Mouse (Mus musculus): ENCODE data around the gene S100a16.

Gene S100a16

GRCm38 (mm10) chr3:90537141-90537904 lies at the start of gene S100a16:
TSS of gene S100a16 (plus strand) at chr3:90537254.
- peak; percentile 65 for DNase-seq (ENCODE audit: low spot score)

DNA sequence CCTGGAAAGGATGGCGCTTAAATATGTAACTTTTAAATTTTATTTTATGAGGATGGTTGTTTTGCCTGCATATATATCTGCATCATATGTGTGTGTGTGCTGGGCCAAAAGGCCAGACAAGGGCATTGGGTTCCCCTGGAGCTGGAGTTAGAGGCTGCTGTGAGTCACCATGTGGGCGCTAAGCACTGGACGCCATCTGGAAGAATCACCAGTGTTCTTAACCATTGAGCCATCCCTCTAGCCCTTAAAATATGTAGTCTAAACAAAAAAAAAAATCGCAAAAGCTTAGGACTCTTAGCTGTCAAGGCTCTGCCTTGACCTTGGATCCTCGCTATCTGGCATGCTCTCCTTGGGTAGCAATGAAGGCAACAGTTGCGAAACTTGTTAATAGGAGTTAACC lies 48.5 kb upstream of the S100a16 start:
- no peak for DNase-seq (ENCODE audit: low spot score)

DNA sequence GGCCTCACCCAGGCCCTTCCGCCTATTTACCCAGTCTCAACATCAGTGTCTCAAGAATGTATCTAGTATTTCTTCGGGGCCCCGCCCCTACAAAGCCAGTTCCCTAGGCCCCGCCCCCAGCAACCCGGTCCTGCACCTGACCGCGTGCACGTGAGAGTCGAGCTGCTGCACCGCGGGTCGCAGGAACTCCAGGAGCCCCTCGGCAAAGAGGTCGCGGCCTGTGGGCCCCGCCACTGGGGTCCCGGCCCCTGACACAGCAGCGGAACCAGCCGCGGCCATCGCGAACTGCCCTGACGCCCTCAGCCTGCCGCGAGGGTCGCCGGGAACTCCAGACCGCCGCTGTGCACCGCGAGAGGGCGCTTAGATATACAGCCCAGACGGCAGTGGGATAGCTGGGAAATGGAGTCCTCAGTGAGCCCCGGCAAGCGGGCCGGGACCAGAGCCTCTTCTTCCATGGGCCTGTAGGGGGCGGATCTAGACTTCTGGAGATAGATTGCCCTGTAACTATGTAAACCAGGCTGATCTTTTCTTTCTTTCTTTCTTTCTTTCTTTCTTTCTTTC lies 46.3 kb upstream of the S100a16 start, which contains the start of gene Snapin:
Snapin (minus strand) TSS at position 338 of the 561 bp plus-strand sequence.
- peak; percentile 94 for DNase-seq (ENCODE audit: low spot score)

DNA sequence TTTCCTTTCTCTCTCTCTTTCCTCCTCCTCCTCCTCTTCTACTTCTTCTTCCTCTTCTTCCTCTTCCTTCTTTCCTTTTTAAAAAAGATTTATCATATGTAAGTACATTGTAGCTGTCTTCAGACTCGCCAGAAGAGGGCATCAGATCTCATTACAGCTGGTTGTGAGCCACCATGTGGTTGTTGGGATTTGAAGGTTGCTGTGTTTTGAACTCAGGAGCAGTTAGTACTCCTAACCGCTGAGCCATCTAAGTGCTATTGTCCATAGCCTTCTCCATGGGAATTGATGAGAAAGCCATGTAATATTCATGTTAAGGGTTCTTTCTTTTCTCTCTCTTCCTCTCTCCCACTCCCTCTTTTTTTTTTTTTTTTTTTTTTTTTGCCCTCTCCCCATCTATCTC lies 45.7 kb upstream of the S100a16 start:
- no peak for DNase-seq (ENCODE audit: low spot score)

GRCm38 (mm10) chr3:90493831-90494540 lies 43.1 kb upstream of the S100a16 start:
- no peak for DNase-seq (ENCODE audit: low spot score)

DNA sequence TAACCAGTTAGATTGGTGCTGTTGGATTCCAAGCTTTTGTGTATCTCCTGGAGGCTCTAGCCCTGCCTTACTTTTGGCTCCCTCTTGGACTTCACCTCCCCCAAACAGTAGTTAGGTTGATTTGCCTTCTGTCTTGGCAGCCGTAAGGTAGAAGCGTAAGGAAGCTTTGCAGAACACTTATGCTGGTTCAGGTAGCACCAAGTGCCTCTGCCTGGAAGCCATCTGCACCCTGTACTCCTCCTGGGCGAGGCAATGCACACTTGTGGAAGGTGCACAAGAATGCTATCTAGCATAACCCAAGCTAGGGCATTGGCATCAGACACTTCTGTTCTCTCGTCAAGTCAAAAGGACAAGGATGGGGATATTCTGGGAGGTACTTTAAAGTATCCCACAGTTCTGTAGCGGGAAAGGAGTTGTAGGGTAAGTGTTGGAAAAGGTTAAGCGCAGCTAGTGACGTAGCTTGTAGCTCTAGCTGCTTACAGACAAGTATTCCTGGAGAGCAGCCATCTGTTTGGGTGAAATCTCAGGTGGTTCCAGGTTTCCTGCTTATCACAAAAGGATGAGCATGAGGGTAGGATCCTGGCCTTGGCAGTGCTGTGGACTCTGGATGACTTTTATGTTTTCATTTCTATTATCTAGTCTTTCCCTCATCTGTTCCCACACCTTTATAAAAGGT lies 41.1 kb upstream of the S100a16 start:
- DNase-seq (ENCODE audit: low spot score) = no peak

- no peak for DNase-seq (ENCODE audit: low spot score)
These were observed 39.5 kb upstream of the S100a16 start for GRCm38 (mm10) chr3:90497597-90497996.

DNA sequence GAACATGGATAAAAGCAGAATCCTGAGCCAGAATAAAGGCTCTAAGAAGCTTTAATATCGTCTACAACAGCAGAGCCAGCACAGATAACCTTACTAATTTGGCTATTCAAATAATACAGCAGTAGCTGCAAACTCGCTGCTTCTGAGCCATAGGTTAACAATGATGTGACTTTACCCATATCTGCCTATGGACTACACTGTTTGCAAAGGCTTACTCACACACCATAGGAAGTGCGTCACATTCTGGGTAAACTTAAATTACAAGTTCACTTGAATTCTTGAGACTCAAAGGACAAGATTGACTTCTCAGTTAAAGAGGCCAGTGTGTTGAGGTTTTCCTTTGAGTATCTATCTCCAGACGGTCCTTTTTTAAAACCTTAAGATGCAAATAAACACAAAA lies 33.6 kb upstream of the S100a16 start:
- no peak for DNase-seq (ENCODE audit: low spot score)

GRCm38 (mm10) chr3:90505216-90505615 lies 31.8 kb upstream of the S100a16 start:
- no peak for DNase-seq (ENCODE audit: low spot score)

DNA sequence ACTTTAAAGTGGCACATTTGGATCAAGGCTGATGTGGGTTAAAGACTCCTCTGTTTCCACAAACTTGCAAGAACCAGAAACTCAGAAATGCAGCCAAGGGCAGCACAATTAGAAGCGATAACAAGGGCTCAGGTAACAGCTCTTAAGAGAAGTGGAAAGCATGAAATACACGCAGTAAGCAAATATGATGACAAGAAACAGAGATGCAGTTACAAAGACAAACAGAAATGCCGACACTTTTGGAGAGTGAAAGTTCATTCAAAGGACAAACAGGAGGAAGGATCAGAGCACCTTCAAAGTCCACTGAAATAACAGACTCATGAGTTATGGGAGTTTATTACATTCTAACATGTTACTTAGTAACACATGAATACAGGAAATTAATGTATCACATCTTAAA lies 30.7 kb upstream of the S100a16 start:
- no peak for DNase-seq (ENCODE audit: low spot score)

DNA sequence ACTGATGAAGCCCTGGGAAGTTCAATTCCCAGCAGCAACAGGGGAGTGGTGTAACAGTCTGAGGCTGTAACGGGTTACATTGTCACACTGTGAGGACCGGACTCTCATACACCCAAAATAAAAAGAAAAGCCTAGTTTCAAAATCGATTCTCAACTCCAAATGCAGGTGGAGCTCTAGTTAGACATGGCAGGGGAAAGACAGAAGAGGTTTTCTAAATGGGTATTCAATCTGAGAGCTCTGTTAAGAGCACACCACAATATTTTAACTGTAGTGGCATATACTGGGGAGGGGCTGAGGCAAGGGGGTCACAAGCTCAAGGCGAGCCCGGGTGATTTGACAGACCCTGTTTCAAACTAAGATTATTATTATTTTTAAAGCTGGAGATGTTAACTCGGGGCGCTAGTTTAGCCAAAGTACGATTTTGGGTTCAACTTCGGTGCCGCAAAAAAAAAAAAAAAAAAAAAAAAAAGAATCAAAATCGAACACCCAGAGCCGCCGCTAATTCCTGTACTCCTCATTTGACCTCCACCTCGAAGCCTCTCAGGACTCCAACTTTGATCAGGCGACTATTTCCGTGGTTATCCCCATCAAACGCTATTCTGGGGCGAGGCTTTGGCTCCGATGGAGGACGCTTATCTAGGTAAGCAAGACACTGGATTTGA lies 28.6 kb upstream of the S100a16 start:
- no peak for DNase-seq (ENCODE audit: low spot score)

DNA sequence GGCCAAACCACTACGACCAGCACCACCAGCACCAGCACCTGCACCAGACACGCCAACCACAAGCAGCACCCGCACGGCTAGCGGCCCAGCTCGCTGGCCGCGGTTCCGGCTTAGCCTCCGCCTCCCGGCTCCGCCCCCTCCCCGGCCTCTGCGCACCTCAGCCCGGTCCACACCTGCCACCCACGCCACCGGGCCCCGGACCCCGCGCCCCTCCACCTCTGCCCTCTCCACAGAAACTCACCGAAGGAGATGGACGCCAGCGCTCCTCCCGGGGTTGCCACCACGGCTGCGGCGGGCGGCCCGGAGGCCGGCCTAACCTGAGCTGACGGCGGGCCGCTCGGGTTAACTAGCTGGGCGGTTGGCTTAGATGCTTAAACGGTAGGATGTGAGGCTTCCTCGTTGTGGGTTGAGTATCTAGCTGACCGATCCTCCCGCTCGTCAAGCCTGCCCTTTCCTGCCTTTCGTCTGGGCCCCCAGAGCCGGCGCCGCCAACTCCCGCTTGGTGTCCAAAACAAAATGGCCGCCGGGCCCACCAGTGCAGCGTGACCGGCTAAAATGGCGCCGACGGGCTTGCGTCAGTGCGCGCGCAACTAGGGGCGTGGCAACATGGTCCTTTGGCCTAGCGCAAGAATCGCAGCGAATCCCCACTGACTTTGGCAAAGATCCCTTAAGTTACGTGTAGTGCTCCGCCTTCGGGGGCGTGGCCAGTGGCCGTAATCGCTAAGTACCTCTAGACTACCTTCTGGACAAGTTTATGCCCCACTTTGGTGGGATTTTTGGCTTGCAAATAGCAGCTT lies 27.9 kb upstream of the S100a16 start, which contains the start of gene Chtop:
Chtop (minus strand) TSS at position 549 of the 797 bp plus-strand sequence.
- peak; percentile 99 for DNase-seq (ENCODE audit: low spot score)

- DNase-seq (ENCODE audit: low spot score) = no peak
These were observed 27.3 kb upstream of the S100a16 start for GRCm38 (mm10) chr3:90509747-90510123.

DNA sequence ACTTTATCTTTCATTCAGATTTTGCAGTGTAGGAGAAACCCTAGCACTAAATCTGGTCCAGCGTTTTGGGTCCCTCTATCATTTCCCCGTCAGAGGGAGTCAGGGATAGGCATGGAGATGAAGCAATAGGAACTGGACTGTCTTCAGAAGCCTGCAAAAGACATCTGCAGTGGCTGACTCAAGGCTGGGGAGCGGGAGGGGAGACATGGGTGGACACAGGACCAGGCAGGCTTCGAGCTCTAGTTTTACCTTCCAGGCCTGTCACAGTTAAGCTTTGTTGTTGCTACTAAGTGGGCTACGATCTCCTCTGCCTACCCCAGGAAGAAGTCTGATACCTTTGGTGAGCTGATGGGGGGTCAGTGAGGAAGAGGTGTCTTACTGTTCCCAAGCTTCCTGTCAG lies 24.8 kb upstream of the S100a16 start:
- no peak for DNase-seq (ENCODE audit: low spot score)

- DNase-seq (ENCODE audit: low spot score) = no peak
These were observed 24.0 kb upstream of the S100a16 start for GRCm38 (mm10) chr3:90512948-90513642.

DNA sequence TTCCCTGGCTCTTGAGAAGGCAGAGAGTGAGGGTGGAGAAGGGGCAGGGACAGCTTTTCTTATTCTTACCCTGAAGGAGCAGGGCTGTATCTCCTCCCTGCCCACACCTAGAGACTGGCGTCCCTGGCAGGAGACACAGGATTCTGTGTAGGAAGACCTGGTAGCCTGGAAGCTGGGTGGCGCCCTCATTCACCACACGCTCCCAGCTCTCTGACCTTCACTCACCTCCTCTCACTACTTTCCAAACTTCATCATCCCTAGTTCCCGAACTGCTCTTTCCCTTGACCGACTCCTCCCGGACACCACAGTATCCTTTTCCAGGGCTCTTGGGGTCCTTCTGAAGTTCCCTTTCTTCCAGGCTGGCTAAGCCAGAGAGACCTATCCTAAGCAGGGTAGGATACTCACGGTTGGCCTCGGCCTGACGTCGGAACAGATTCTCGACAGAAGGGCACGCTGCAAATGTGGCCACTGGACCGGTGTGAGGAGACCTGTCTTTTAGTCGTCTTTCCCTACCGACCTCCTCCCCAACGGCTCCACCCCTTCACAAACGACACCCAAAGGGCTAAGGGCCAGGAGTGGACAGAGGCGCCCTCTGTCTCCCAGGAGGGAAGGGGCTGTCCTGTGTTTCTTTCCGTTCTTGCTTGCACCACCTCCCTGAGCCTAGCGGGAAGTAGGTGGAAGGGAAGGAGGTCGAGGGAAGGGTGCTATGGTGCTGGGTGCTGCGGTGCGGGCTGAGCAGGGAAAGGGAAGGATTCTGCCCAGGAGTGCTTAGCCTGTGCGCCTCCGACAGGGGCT lies 23.1 kb upstream of the S100a16 start, which contains the start of the genes S100a1 and S100a13:
S100a1 (minus strand) TSS at position 597 of the 795 bp plus-strand sequence.
S100a13 (plus strand) TSS at position 640 of the 795 bp plus-strand sequence.
- peak; percentile 62 for DNase-seq (ENCODE audit: low spot score)

- DNase-seq (ENCODE audit: low spot score) = no peak
These were observed 22.4 kb upstream of the S100a16 start for GRCm38 (mm10) chr3:90514691-90515090.

GRCm38 (mm10) chr3:90515242-90515641 lies 21.8 kb upstream of the S100a16 start:
- DNase-seq (ENCODE audit: low spot score) = no peak

DNA sequence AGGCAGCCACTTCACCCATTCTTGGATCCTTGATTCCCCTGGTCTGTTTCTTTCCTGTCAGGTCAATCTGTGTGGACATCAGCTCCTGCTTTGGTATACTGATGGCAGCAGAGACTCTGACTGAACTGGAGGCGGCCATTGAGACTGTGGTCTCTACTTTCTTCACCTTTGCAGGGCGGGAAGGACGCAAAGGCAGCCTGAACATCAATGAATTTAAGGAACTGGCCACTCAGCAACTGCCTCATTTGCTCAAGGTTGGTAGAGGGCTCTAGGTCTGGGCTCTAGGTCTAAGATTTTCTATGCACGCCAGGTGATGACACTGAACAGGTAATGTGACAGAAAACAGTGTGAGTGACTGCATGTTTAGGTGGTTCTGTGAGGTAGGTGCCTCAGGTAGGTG lies 21.3 kb upstream of the S100a16 start:
- DNase-seq (ENCODE audit: low spot score) = no peak
